Mouse (Mus musculus): ENCODE results near the gene Mob3a.

DNA sequence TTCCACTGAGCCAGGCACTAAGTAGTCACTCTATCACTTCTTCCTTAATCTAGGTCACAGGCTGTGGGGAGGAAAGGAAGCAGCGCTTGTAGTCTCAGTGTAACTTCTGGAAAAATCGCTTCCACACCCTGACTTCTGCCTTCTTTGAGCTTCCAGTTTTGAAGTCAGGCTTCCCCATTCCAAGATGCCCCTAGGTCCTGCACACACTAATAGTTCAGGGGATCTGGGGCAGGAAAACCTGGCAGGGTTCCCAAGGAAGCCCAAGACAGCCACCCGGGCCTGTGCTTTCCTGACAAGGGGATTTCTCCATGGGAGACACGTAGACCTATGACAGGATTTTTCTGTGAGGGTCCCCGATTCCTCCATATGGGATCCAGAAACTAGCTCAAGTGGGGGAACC is 39.4 kb upstream of the Mob3a start:
- TF ChIP-seq EP300 (IDR thresholded peaks at IDR 0.05; ENCODE audit: low read depth) (no peak), CTCF (IDR thresholded peaks at IDR 0.05; ENCODE audit: low read depth) (no peak)
